Mouse (Mus musculus) hindbrain, embryonic 15.5 days (tissue): ENCODE data around the gene Snx13. TPM values are rescaled to one million over a fixed set of nuclear protein-coding genes. Genes with fewer than 3 reads are reported as not detected.
A peak's percentile ranks its signal among the peaks of the same experiment; 100 is the strongest.

ENCODE experiments used
- ATAC-seq: fragments of 200-750 bp; cut with Nextera tagmentation; 2 replicates; pipeline ENCODE4 v1.8.0; 2017; ENCODE audit warnings: low read depth, moderate number of reproducible peaks, moderate TSS enrichment; ENCODE audit not compliant: low FRiP score
- H3K27ac ChIP-seq: fragments of 300-500 bp; sonication (generic); replicated peaks from 2 replicates; pipeline ENCODE4 v1.5.1; 2015; ENCODE audit warnings: mild to moderate bottlenecking, inconsistent platforms
- H3K27me3 ChIP-seq: fragments of 300-500 bp; sonication (generic); 2 replicates; pipeline ENCODE4 v1.6.1; 2015; ENCODE audit warnings: control low read depth, inconsistent platforms
- H3K36me3 ChIP-seq: fragments of 300-500 bp; sonication (generic); 2 replicates; pipeline ENCODE4 v1.6.1; 2015; ENCODE audit warnings: control low read depth, inconsistent platforms
- H3K4me1 ChIP-seq: fragments of 300-500 bp; sonication (generic); replicated peaks from 2 replicates; pipeline ENCODE4 v1.6.1; 2015; ENCODE audit warnings: control low read depth, inconsistent platforms
- H3K4me2 ChIP-seq: fragments of 300-500 bp; sonication (generic); 2 replicates; pipeline ENCODE4 v1.6.1; 2015; ENCODE audit warnings: moderate library complexity, mild to moderate bottlenecking, inconsistent platforms
- H3K4me3 ChIP-seq: fragments of 300-500 bp; sonication (generic); 2 replicates; pipeline ENCODE4 v1.5.1; 2015; ENCODE audit warnings: mild to moderate bottlenecking, inconsistent platforms
- H3K9ac ChIP-seq: fragments of 300-500 bp; sonication (generic); 2 replicates; pipeline ENCODE4 v1.6.1; 2015; ENCODE audit warnings: inconsistent platforms
- H3K9me3 ChIP-seq: fragments of 300-500 bp; sonication (generic); 2 replicates; pipeline ENCODE4 v1.6.1; 2016; ENCODE audit warnings: control low read depth, inconsistent platforms
- WGBS: fragments of 180-500 bp; shearing (Covaris S2); methylation state at CpG from one replicate; pipeline ENCODE4 v1.1.7; 2015; 5-methylcytosine and 5-hydroxymethylcytosine counted together
- polyA plus RNA-seq: library from polyadenylated mRNA; unstranded; fragments of >200 nt; fragmentation: Nextera tagmentation; extraction: Ambion mirVana; gene quantifications from 2 replicates; pipeline ENCODE4 v1.2.1, GENCODE M21; 2015

Snx13 gene
- polyA plus RNA-seq, 1 experiment from 2014 or later, result 28.6 TPM

GRCm38 (mm10) chr12:35018679-35019237 lies 28.2 kb upstream of the Snx13 start:
- H3K4me1 ChIP-seq, result no peaks in the 10 kb centered on the region
- peaks cover 4% of the 10 kb centered on the region; the same call in 1 of the 2 replicates for H3K27me3 ChIP-seq
- 80% methylated on average over 9 of the region's 9 CpGs for WGBS
- no peak overlapping the region for H3K9ac ChIP-seq
- ATAC-seq, result no peak
- no peak overlapping the region for H3K4me3 ChIP-seq
- no peaks in the 10 kb centered on the region for H3K9me3 ChIP-seq
- H3K27ac ChIP-seq, result no peak overlapping the region
- no peak overlapping the region for H3K4me2 ChIP-seq
- no peaks in the 10 kb centered on the region for H3K36me3 ChIP-seq

- Histone ChIP-seq H3K36me3 (no peaks in the 10 kb centered on the region), H3K9me3 (no peaks in the 10 kb centered on the region), H3K4me3 (no peak overlapping the region), H3K27ac (no peak overlapping the region), H3K9ac (no peak overlapping the region), H3K27me3 (no peaks in the 10 kb centered on the region), H3K4me1 (no peaks in the 10 kb centered on the region), H3K4me2 (no peak overlapping the region)
- WGBS, result 85% methylated on average over 9 of the region's 9 CpGs
- ATAC-seq, result no peak
Measured at GRCm38 (mm10) chr12:35021285-35021684, 25.7 kb upstream of the Snx13 start.

- WGBS, result 59% methylated on average over 10 of the region's 10 CpGs
- Histone ChIP-seq H3K4me3 (no peak overlapping the region), H3K4me1 (no peaks in the 10 kb centered on the region), H3K27me3 (no peaks in the 10 kb centered on the region), H3K4me2 (no peak overlapping the region), H3K9ac (no peak overlapping the region), H3K9me3 (no peaks in the 10 kb centered on the region), H3K36me3 (no peaks in the 10 kb centered on the region), H3K27ac (no peak overlapping the region)
- ATAC-seq, result no peak
Measured at GRCm38 (mm10) chr12:35022066-35022465, 24.9 kb upstream of the Snx13 start.

- no peak overlapping the region for H3K9ac ChIP-seq
- no peak for ATAC-seq
- WGBS, result 58% methylated on average over 4 of the region's 4 CpGs
- no peak overlapping the region for H3K27ac ChIP-seq
- no peak overlapping the region for H3K4me2 ChIP-seq
- no peaks in the 10 kb centered on the region for H3K9me3 ChIP-seq
- no peaks in the 10 kb centered on the region for H3K36me3 ChIP-seq
- no peaks in the 10 kb centered on the region for H3K4me1 ChIP-seq
- H3K4me3 ChIP-seq, result no peak overlapping the region
- H3K27me3 ChIP-seq, result no peaks in the 10 kb centered on the region
Measured at GRCm38 (mm10) chr12:35025916-35026432, 21.0 kb upstream of the Snx13 start.

GRCm38 (mm10) chr12:35027533-35027932 lies 19.5 kb upstream of the Snx13 start:
- Histone ChIP-seq H3K36me3 (no peaks in the 10 kb centered on the region), H3K9me3 (no peaks in the 10 kb centered on the region), H3K4me2 (no peak overlapping the region), H3K27ac (no peak overlapping the region), H3K27me3 (no peaks in the 10 kb centered on the region), H3K4me3 (no peak overlapping the region), H3K9ac (no peak overlapping the region), H3K4me1 (no peaks in the 10 kb centered on the region)
- WGBS, result 33% methylated on average over 1 of the region's 1 CpGs
- ATAC-seq, result no peak

GRCm38 (mm10) chr12:35038668-35039570 lies 8.1 kb upstream of the Snx13 start:
- H3K4me2 ChIP-seq, result peak overlapping the region; percentile 39
- H3K27me3 ChIP-seq, result no peaks in the 10 kb centered on the region
- H3K4me3 ChIP-seq, result peak overlapping the region; percentile 5; the same call in 1 of the 2 replicates
- no peak overlapping the region for H3K27ac ChIP-seq
- no peaks in the 10 kb centered on the region for H3K4me1 ChIP-seq
- no peak overlapping the region for H3K9ac ChIP-seq
- no peaks in the 10 kb centered on the region for H3K9me3 ChIP-seq
- ATAC-seq, result no peak
- H3K36me3 ChIP-seq, result no peaks in the 10 kb centered on the region
- WGBS, result 27% methylated on average over 14 of the region's 14 CpGs

- Histone ChIP-seq H3K4me1 (no peaks in the 10 kb centered on the region), H3K4me2 (no peak overlapping the region), H3K9me3 (no peaks in the 10 kb centered on the region), H3K36me3 (no peaks in the 10 kb centered on the region), H3K27ac (no peak overlapping the region), H3K27me3 (no peaks in the 10 kb centered on the region), H3K9ac (no peak overlapping the region), H3K4me3 (no peak overlapping the region)
- no peak for ATAC-seq
- WGBS, result 90% methylated on average over 5 of the region's 5 CpGs
Measured at GRCm38 (mm10) chr12:35039571-35039936, 7.4 kb upstream of the Snx13 start.

GRCm38 (mm10) chr12:35041964-35042363 lies 5.0 kb upstream of the Snx13 start:
- Histone ChIP-seq H3K27ac (no peak overlapping the region), H3K4me1 (peaks cover 5% of the 10 kb centered on the region; the same call in 1 of the 2 replicates), H3K4me3 (no peak overlapping the region), H3K9me3 (no peaks in the 10 kb centered on the region), H3K36me3 (no peaks in the 10 kb centered on the region), H3K9ac (no peak overlapping the region), H3K4me2 (no peak overlapping the region), H3K27me3 (peaks cover 8% of the 10 kb centered on the region; the same call in 1 of the 2 replicates)
- no peak for ATAC-seq
- 76% methylated on average over 8 of the region's 8 CpGs for WGBS

- peak; percentile 79 for ATAC-seq
Measured at GRCm38 (mm10) chr12:35046310-35046998, 532 bp upstream of the Snx13 start.

GRCm38 (mm10) chr12:35047320-35048225 lies 587 bp downstream of the Snx13 start:
- Histone ChIP-seq H3K36me3 (no peaks in the 10 kb centered on the region), H3K9me3 (no peaks in the 10 kb centered on the region), H3K4me3 (peak overlapping the region; percentile 94), H3K9ac (peak overlapping the region; percentile 89), H3K27ac (peak overlapping the region; percentile 94), H3K4me2 (peak overlapping the region; percentile 69), H3K27me3 (peaks cover 8% of the 10 kb centered on the region; the same call in 1 of the 2 replicates), H3K4me1 (peaks cover 26% of the 10 kb centered on the region)
- ATAC-seq, result peak; percentile 92
- under 1% methylated on average over 62 of the region's 65 CpGs for WGBS

More at GRCm38 (mm10) chr12:35046310-35046998, 532 bp upstream of the Snx13 start:
- H3K36me3 ChIP-seq, result no peaks in the 10 kb centered on the region
- H3K9ac ChIP-seq, result peak overlapping the region; percentile 89
- WGBS, result under 1% methylated on average over 36 of the region's 36 CpGs
- peaks cover 8% of the 10 kb centered on the region; the same call in 1 of the 2 replicates for H3K27me3 ChIP-seq
- peak overlapping the region; percentile 94 for H3K4me3 ChIP-seq
- peaks cover 26% of the 10 kb centered on the region for H3K4me1 ChIP-seq
- peak overlapping the region; percentile 94 for H3K27ac ChIP-seq
- H3K9me3 ChIP-seq, result no peaks in the 10 kb centered on the region
- H3K4me2 ChIP-seq, result peak overlapping the region; percentile 67

- peaks cover 8% of the 10 kb centered on the region; the same call in 1 of the 2 replicates for H3K27me3 ChIP-seq
- ATAC-seq, result no peak
- H3K4me1 ChIP-seq, result peaks cover 26% of the 10 kb centered on the region
- H3K27ac ChIP-seq, result no peak overlapping the region
- WGBS, result 87% methylated on average over 3 of the region's 3 CpGs
- no peaks in the 10 kb centered on the region for H3K9me3 ChIP-seq
- H3K36me3 ChIP-seq, result no peaks in the 10 kb centered on the region
- no peak overlapping the region for H3K4me3 ChIP-seq
- H3K9ac ChIP-seq, result no peak overlapping the region
- H3K4me2 ChIP-seq, result no peak overlapping the region
Measured at GRCm38 (mm10) chr12:35048891-35049290, 1.9 kb downstream of the Snx13 start.
